Mouse (Mus musculus): Measurements from ENCODE around the gene Frmd4b. TPM values are rescaled to one million over a fixed set of nuclear protein-coding genes. Genes with fewer than 3 reads are reported as not detected.
"Not testable (repeated sequence)": the region's sequence is repeated elsewhere in the genome, so short reads cannot be mapped to it uniquely, and the experiment has no call there.

The Frmd4b gene
- polyA plus RNA-seq, 1 experiment from 2014 or later = 7.7 TPM

DNA sequence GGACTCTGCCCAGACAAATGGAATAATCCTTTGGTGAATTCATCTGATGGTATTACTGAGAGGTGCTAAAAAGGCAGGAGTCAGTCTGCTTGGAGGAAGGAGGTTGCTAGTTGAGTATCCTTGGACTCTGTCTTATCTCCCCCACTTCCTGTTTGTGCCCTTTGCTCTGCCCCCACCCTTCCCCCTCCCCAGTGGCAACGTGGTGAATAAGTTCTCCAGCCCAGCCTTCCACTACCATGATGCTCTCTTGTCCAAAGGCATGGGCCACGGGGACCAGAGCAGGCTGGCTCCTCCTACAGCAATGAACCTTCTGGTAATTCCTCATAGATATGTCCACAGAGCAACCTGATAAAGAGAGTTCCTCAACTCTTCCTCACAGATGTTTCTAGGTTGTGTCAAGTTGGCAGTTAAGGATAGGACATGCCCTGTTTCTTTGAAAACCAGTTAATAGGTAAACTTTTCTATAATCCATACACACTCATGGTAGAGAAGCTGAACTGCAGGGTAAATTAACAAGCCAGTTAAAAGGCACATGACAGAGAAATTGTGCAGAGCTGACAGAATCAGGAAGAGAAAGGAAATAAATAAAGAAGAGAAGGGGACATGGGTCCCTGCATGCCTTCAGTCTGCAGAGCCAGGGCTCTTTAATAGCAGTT, 187.5 kb downstream of the Frmd4b start:
- WGBS (ENCODE audit: insufficient replicate concordance) = 7% methylated on average over 2 of the region's 2 CpGs
- Histone ChIP-seq H3K9ac (no peak overlapping the region), H3K36me3 (no peaks in the 10 kb centered on the region), H3K4me1 (peaks cover 24% of the 10 kb centered on the region), H3K4me3 (no peak overlapping the region), H3K27me3 (replicated peaks) (no peaks in the 10 kb centered on the region), H3K4me2 (no peak overlapping the region), H3K9me3 (replicated peaks) (no peaks in the 10 kb centered on the region), H3K27ac (no peak overlapping the region; the same call in 1 of the 2 replicates)
- no peak for ATAC-seq

DNA sequence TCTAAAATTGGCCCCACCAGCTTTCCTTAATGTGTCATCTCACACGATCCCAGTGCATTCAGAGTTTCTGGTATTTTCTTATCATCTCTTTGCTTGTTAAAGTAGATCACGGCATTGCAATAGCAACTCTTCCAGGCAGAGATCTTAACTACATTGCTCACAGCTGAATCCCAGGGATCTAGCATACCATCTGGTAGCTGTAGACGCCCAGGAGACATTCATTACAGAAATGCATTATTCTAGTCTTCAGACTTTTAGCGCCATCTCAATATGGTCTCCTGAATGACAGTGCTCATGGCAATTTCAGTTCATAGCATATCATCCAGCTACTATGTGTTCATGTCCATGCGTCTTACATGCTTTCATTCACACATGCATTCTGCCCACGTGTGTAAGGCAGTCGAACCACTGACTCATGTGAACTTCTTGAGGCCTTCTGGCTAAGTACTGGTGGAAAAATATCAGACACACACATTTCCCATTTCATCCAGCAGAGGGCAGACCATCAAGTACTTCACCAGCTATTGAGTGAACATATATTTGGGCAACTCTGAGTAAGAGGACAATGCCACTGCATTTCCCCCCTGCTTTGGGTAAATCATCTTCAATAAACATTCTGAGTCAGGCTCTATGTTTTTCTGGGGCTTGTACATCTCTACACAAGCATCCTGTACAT, 197.4 kb downstream of the Frmd4b start:
- Histone ChIP-seq H3K9ac (no peak overlapping the region), H3K27me3 (replicated peaks) (no peaks in the 10 kb centered on the region), H3K27ac (no peak overlapping the region), H3K36me3 (no peaks in the 10 kb centered on the region), H3K4me3 (no peak overlapping the region), H3K4me1 (no peaks in the 10 kb centered on the region), H3K4me2 (no peak overlapping the region), H3K9me3 (replicated peaks) (no peaks in the 10 kb centered on the region)
- ATAC-seq = no peak
- 47% methylated on average over 7 of the region's 7 CpGs for WGBS (ENCODE audit: insufficient replicate concordance)

DNA sequence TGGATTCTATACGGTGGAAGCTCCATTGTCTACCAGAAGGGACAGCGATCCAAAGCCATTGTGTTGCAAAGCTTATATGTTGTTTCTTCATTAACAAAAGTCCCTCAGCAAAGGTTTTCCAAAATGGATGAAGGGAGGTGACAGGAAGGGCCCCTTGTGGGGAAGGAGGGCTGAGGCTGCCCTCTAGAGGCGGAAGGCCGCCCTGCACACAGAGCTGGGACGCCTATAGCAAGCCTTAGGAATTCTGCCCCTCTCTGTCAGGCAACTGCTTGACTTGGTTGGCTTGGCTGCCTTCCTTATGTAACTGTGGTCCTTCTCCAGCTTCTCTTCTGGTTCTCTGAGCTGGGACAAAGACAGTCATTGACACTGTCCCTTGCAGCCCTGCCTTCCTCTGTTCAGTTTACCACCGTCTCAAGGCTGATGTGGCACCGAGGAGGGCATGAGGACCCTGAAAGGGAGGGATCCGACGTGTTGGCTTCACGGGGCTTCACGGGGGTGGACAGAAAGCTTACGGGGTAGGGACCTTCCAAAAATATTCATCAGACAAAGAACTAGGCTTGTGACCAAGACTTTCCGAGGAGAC, 200.3 kb downstream of the Frmd4b start:
- Histone ChIP-seq H3K9ac (no peak overlapping the region), H3K4me3 (no peak overlapping the region), H3K4me1 (0 out of 2 replicates have a peak, but pooled peaks cover 4% of the 10 kb centered on the region), H3K27ac (no peak overlapping the region), H3K9me3 (replicated peaks) (no peaks in the 10 kb centered on the region), H3K27me3 (replicated peaks) (no peaks in the 10 kb centered on the region), H3K36me3 (no peaks in the 10 kb centered on the region), H3K4me2 (no peak overlapping the region)
- 50% methylated on average over 13 of the region's 13 CpGs for WGBS (ENCODE audit: insufficient replicate concordance)
- ATAC-seq = no peak

DNA sequence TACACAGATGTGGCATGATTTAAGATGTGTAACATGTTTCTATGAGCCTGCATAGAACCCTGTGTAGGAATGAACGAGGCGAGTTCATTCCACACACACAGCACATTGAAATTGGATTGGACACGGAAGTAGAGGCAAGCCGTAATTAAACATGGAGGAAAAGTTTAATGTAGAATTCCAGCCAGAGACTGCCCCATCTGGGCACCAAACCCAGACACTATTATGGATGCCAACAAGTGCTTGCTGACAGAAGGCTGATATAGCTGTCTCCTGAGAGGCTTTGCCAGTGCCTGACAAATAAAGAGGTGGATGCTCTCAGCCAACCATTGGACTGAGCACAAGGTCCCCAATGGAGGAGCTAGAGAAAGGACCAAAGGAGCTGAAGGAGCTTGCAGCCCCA, 201.8 kb downstream of the Frmd4b start:
- not testable (repeated sequence) for H3K4me3 ChIP-seq; ATAC-seq; H3K9ac ChIP-seq; H3K27ac ChIP-seq; H3K27me3 ChIP-seq (replicated peaks); H3K36me3 ChIP-seq; H3K9me3 ChIP-seq (replicated peaks); H3K4me1 ChIP-seq; H3K4me2 ChIP-seq
- WGBS (ENCODE audit: insufficient replicate concordance) = 78% methylated on average over 4 of the region's 4 CpGs

DNA sequence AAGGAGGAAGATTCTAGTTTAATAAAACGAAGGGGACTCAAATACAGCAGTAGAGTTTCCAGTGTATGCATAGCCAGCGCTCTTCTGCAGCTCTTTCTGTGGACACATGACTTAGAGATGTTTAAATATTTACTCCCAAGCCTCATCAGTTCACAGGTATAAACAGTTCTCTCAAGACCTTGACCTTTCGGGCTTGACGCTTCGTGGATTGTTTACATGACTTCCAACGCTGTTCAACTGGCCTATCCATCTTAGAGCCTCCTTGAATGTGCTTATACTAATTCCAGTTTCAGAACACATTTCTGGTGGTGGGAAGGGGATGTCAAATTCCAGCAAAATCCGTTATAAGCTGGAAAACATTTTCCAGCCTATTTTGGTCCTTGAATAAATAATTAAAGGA, 203.9 kb downstream of the Frmd4b start:
- no peaks in the 10 kb centered on the region for H3K9me3 ChIP-seq (replicated peaks)
- no peak for ATAC-seq
- H3K4me3 ChIP-seq = no peak overlapping the region
- no peaks in the 10 kb centered on the region for H3K36me3 ChIP-seq
- 62% methylated on average over 7 of the region's 7 CpGs for WGBS (ENCODE audit: insufficient replicate concordance)
- H3K4me2 ChIP-seq = no peak overlapping the region
- peaks cover 24% of the 10 kb centered on the region for H3K4me1 ChIP-seq
- H3K27ac ChIP-seq = no peak overlapping the region
- H3K9ac ChIP-seq = no peak overlapping the region
- H3K27me3 ChIP-seq (replicated peaks) = no peaks in the 10 kb centered on the region

DNA sequence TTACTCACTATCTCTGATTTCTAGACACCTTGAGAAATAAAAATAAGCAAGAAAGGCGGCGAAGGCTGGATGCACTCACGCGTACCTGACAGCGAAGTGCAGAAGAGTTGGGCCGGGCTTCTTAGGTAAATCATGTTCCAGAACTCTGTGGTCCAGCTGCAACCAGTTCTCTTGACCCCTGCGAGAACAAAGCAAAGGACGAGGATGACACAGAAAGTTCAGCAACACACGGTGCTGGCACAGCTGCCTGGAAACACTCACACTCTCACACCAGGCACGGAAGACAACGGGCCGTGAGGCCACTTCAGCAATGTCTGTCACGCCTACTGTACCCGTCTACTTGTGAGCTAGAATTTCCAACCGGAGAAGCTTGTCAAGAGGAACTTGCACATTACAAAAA, 204.9 kb downstream of the Frmd4b start:
- 77% methylated on average over 15 of the region's 15 CpGs for WGBS (ENCODE audit: insufficient replicate concordance)

DNA sequence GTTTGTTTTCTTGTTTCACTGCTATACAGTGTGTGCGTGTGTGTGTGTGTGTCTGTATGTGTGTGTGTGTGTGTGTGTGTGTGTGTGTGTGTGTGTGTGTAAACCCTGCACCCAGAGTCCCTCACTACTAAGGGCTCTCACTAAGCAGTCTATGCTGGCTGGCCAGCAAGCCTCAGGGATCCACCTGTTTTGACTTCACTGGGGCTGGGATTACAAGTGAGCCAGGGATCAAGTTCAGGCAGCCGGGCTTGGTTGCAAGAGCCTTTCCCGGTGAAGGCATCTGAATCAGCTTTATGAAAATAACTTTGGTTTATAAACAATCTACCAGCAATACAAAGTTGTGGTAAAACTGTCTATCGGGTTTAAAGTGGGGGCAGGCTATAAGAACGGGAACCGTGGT, 206.0 kb downstream of the Frmd4b start:
- 71% methylated on average over 6 of the region's 6 CpGs for WGBS (ENCODE audit: insufficient replicate concordance)

More for the DNA sequence above, 204.9 kb downstream of the Frmd4b start:
- ATAC-seq = no peak
- Histone ChIP-seq H3K36me3 (no peaks in the 10 kb centered on the region), H3K9me3 (replicated peaks) (no peaks in the 10 kb centered on the region), H3K4me3 (no peak overlapping the region), H3K27me3 (replicated peaks) (no peaks in the 10 kb centered on the region), H3K9ac (no peak overlapping the region), H3K4me1 (peaks cover 34% of the 10 kb centered on the region), H3K27ac (no peak overlapping the region), H3K4me2 (no peak overlapping the region)

DNA sequence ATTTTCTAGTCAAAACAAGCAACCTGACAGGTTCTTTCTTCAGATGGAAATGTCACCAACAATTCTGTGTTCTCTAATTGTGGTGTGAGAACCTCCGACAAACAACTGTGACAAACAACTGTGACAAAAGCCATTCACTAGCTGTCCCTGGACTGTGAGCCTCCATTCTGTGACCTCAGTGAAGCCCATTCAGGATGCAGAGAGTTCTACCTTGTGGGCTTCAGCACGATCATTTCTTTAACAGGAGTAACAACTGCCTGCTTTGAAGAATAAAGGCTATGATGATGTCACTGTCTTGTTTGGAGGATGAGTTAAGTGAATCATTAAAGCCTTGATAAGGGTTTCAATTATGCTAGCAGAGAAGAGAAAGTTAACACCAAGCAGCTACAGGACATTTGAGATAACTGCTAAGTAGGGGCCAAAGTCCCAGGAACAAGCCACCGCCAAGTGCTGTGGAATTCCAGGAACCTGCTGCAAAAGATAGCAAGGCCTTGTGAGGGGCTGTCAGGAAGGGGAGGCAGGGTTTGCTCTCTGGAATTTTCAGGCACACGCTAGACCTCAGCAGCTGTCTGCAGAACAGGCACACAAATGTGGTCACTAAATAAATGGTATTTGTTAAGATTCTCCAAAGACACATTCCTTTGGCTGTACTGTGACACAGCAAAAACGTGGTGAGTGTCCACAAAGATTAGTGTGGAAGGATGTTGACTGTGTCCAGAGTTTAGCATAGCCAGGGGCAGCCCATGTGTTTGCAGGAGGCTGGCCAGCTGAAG, 207.7 kb downstream of the Frmd4b start:
- no peak overlapping the region for H3K9ac ChIP-seq
- H3K27me3 ChIP-seq (replicated peaks) = no peaks in the 10 kb centered on the region
- H3K9me3 ChIP-seq (replicated peaks) = no peaks in the 10 kb centered on the region
- H3K4me1 ChIP-seq = peaks cover 62% of the 10 kb centered on the region
- H3K36me3 ChIP-seq = no peaks in the 10 kb centered on the region
- peak overlapping the region; percentile 41 for H3K27ac ChIP-seq
- ATAC-seq = no peak
- H3K4me3 ChIP-seq = no peak overlapping the region
- no peak overlapping the region for H3K4me2 ChIP-seq
- WGBS (ENCODE audit: insufficient replicate concordance) = 30% methylated on average over 5 of the region's 5 CpGs

More for the DNA sequence above, 206.0 kb downstream of the Frmd4b start:
- ATAC-seq = no peak
- Histone ChIP-seq H3K36me3 (no peaks in the 10 kb centered on the region), H3K4me1 (peaks cover 45% of the 10 kb centered on the region), H3K27ac (no peak overlapping the region), H3K9me3 (replicated peaks) (no peaks in the 10 kb centered on the region), H3K4me3 (no peak overlapping the region), H3K4me2 (no peak overlapping the region), H3K9ac (no peak overlapping the region), H3K27me3 (replicated peaks) (no peaks in the 10 kb centered on the region)

DNA sequence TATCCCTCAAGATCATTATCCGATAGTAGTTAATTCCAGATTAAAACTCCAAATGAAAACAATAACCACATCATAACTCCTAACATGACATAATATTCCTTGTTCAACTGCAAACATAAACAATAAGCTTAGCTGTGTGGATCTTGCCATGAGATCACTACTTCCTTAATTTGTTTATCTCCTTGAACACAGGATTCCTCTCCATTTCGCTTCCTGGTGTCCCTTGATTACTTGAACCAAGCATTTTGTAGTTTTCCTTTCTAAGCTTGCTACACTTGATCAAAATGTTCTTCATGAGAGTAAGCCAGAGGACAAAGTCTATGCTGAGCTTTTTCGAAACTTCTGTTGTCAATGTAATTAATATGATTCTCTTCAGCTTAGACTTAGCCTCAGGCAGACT, 209.4 kb downstream of the Frmd4b start:
- Histone ChIP-seq H3K9ac (no peak overlapping the region), H3K27ac (no peak overlapping the region), H3K4me3 (no peak overlapping the region), H3K27me3 (replicated peaks) (no peaks in the 10 kb centered on the region), H3K9me3 (replicated peaks) (no peaks in the 10 kb centered on the region), H3K4me1 (peaks cover 73% of the 10 kb centered on the region), H3K36me3 (no peaks in the 10 kb centered on the region), H3K4me2 (no peak overlapping the region)
- WGBS (ENCODE audit: insufficient replicate concordance) = 63% methylated on average over 3 of the region's 3 CpGs
- no peak for ATAC-seq

DNA sequence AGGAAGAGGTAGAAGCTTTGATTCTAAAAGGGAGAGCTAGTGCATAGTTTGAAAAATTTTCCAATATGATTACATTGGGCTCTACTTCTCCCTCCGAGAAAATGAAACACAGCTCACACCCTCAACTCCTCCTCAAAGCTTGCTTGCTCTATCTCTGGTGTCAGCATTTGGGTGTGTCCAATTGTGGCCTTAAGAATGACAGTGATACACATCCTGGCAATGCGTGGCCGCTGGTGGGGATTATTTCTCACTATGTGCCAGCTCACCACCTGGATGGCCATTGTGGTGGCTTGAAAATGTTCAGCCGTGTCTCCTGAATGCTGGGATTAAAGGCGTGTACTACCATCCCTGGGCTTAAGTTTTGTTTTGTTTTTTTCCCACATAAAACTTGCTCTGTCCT, 209.9 kb downstream of the Frmd4b start:
- Histone ChIP-seq H3K27me3 (replicated peaks) (no peaks in the 10 kb centered on the region), H3K27ac (no peak overlapping the region; the same call in 1 of the 2 replicates), H3K36me3 (no peaks in the 10 kb centered on the region), H3K4me3 (no peak overlapping the region), H3K9me3 (replicated peaks) (no peaks in the 10 kb centered on the region), H3K4me2 (peak overlapping the region; percentile 53), H3K9ac (no peak overlapping the region), H3K4me1 (peaks cover 78% of the 10 kb centered on the region)
- WGBS (ENCODE audit: insufficient replicate concordance) = 24% methylated on average over 5 of the region's 5 CpGs
- peak; percentile 63 for ATAC-seq

DNA sequence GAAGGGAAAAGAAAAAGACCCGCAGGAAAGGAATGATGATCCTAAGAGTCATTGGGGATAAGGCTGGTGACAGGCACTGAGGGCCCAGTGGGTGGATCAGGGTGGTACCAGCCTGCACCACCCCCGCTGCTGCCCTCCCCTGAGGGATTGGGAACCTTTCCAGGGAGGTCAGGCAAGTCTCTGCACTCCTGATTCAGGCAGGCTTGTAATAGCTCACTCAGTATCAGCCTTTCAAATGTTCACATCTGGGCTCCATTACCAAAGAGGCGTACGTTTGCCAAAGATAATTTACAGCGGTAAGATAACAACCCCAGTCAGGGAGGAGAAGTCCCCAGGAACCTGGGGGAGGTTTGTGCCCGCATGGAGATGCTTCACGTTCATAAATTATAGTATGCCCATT, 212.0 kb downstream of the Frmd4b start:
- Histone ChIP-seq H3K4me2 (peak overlapping the region; percentile 31; the same call in 1 of the 2 replicates), H3K27me3 (replicated peaks) (no peaks in the 10 kb centered on the region), H3K36me3 (no peaks in the 10 kb centered on the region), H3K27ac (no peak overlapping the region), H3K9me3 (replicated peaks) (no peaks in the 10 kb centered on the region), H3K4me1 (peaks cover 77% of the 10 kb centered on the region), H3K4me3 (no peak overlapping the region), H3K9ac (no peak overlapping the region)
- WGBS (ENCODE audit: insufficient replicate concordance) = 16% methylated on average over 7 of the region's 7 CpGs
- peak; percentile 84 for ATAC-seq

Measured in liver, embryonic 12.5 days (tissue).